Mouse (Mus musculus): ENCODE results near the gene Cd160.

GRCm38 (mm10) chr3:96868566-96868965, 39.4 kb upstream of the Cd160 start:
- TF ChIP-seq POLR2A (IDR thresholded peaks at IDR 0.05; ENCODE audit: borderline replicate concordance, low read depth, low read length) (no peak), CTCF (IDR thresholded peaks at IDR 0.05; ENCODE audit: low read depth, low read length) (no peak)
